Mouse (Mus musculus) C2C12 (cell line): ENCODE measurements around the gene Irx1. TPM values are rescaled to one million over a fixed set of nuclear protein-coding genes. Genes with fewer than 3 reads are reported as not detected.

Experiments used
- H3K27me3 ChIP-seq: one replicate; pipeline ENCODE4 v1.6.1; 2011; ENCODE audit not compliant: control insufficient read depth, insufficient read depth, insufficient read length
- H3K36me3 ChIP-seq: one replicate; pipeline ENCODE4 v1.6.1; 2011; ENCODE audit not compliant: control insufficient read depth, insufficient read depth
- H3K4me3 ChIP-seq: one replicate; pipeline ENCODE4 v1.5.1; 2011; ENCODE audit warnings: mild to moderate bottlenecking, control low read depth; ENCODE audit not compliant: poor library complexity, insufficient read depth, severe bottlenecking
- H3K79me2 ChIP-seq: one replicate; pipeline ENCODE4 v1.6.1; 2011; ENCODE audit not compliant: control insufficient read depth, insufficient read depth
- H3K79me3 ChIP-seq: one replicate; pipeline ENCODE4 v1.6.1; 2011; ENCODE audit warnings: low read depth, control low read depth
- H3ac ChIP-seq: one replicate; pipeline ENCODE3; 2011; ENCODE audit warnings: low read depth; ENCODE audit not compliant: control insufficient read depth, insufficient read length
- CEBPB ChIP-seq: IDR thresholded peaks from one replicate; pipeline ENCODE4 v1.6.1; 2011; ENCODE audit warnings: low read depth, mild to moderate bottlenecking, control low read depth, moderate library complexity
- CTCF ChIP-seq: IDR thresholded peaks from one replicate; pipeline ENCODE4 v1.5.1; 2011; ENCODE audit not compliant: control insufficient read depth, insufficient read depth, insufficient read length
- FOSL1 ChIP-seq: IDR thresholded peaks from one replicate; pipeline ENCODE4 v1.8.0; 2011; ENCODE audit warnings: mild to moderate bottlenecking, low read length; ENCODE audit not compliant: poor library complexity, insufficient read depth, severe bottlenecking
- MAX ChIP-seq: IDR thresholded peaks from one replicate; pipeline ENCODE4 v1.6.1; 2011; ENCODE audit warnings: mild to moderate bottlenecking, control low read depth
- MYOD1 ChIP-seq: IDR thresholded peaks from one replicate; pipeline ENCODE4 v1.6.1; 2011; ENCODE audit warnings: low read depth; ENCODE audit not compliant: control insufficient read depth, insufficient read length
- MYOG ChIP-seq: IDR thresholded peaks from one replicate; pipeline ENCODE4 v1.6.1; 2011; ENCODE audit not compliant: control insufficient read depth, insufficient read length; ENCODE audit errors: extremely low read depth
- USF1 ChIP-seq: IDR thresholded peaks from one replicate; pipeline ENCODE4 v1.6.1; 2011; ENCODE audit warnings: low read depth, mild to moderate bottlenecking, control low read depth, moderate library complexity
- long read RNA-seq, 2 experiments: library from polyadenylated mRNA; unstranded; transcript quantifications; one replicate each; pipeline ENCODE4 v2.0.0; 2019 to 2020
- polyA plus RNA-seq: library from polyadenylated mRNA; unstranded; fragments of >200 nt; fragmentation: generic; extraction: Trizol; gene quantifications from one replicate; pipeline ENCODE4 v1.2.1, GENCODE M21; 2012; ENCODE audit warnings: missing spikeins

Gene Irx1
- not detected for polyA plus RNA-seq
- long read RNA-seq, experiment 1, result 0 reads
- long read RNA-seq, experiment 2, result 0 reads

- H3K79me3 ChIP-seq, result no peaks in the 10 kb centered on the region
- no peak within 1 kb of the TSS for H3K4me3 ChIP-seq
- no peaks in the 10 kb centered on the region for H3K36me3 ChIP-seq
- no peaks in the 10 kb centered on the region for H3K79me2 ChIP-seq
- H3K27me3 ChIP-seq, result peaks cover 3% of the 10 kb centered on the region
- TF ChIP-seq MYOG, result no peak
- TF ChIP-seq USF1, result no peak
- no peak for TF ChIP-seq CTCF
- no peak for TF ChIP-seq MYOD1
- no peak for TF ChIP-seq FOSL1
- no peak for TF ChIP-seq CEBPB
- TF ChIP-seq MAX, result no peak
- H3ac ChIP-seq, result no peak within 1 kb of the TSS
These were observed at the start of gene Irx1 for GRCm38 (mm10) chr13:71963356-71964351. Gene Irx1 (minus strand): TSS chr13:71963723.

- Histone ChIP-seq H3K27me3 (no peaks in the 10 kb centered on the region), H3K36me3 (no peaks in the 10 kb centered on the region)
- no peak for TF ChIP-seq USF1
- no peak for TF ChIP-seq CTCF
- TF ChIP-seq CEBPB, result no peak
- TF ChIP-seq MYOG, result no peak
- TF ChIP-seq FOSL1, result no peak
- TF ChIP-seq MAX, result no peak
- TF ChIP-seq MYOD1, result no peak
These were observed 16.6 kb upstream of the Irx1 start for GRCm38 (mm10) chr13:71979932-71980655.

GRCm38 (mm10) chr13:71975753-71976152 is 12.2 kb upstream of the Irx1 start:
- Histone ChIP-seq H3K79me3 (no peaks in the 10 kb centered on the region), H3K4me3 (no peak overlapping the region), H3K27me3 (no peaks in the 10 kb centered on the region), H3ac (no peak overlapping the region), H3K36me3 (no peaks in the 10 kb centered on the region), H3K79me2 (no peaks in the 10 kb centered on the region)
- TF ChIP-seq USF1 (no peak), FOSL1 (no peak), CTCF (no peak), MAX (no peak), CEBPB (no peak), MYOD1 (no peak), MYOG (no peak)

More at GRCm38 (mm10) chr13:71979932-71980655, 16.6 kb upstream of the Irx1 start:
- no peak overlapping the region for H3K4me3 ChIP-seq
- no peak overlapping the region for H3ac ChIP-seq
- no peaks in the 10 kb centered on the region for H3K79me3 ChIP-seq
- no peaks in the 10 kb centered on the region for H3K79me2 ChIP-seq

GRCm38 (mm10) chr13:71968286-71968685 is 4.8 kb upstream of the Irx1 start:
- Histone ChIP-seq H3K36me3 (no peaks in the 10 kb centered on the region), H3K4me3 (no peak overlapping the region), H3ac (no peak overlapping the region), H3K79me2 (no peaks in the 10 kb centered on the region), H3K79me3 (no peaks in the 10 kb centered on the region), H3K27me3 (no peaks in the 10 kb centered on the region)
- no peak for TF ChIP-seq CEBPB
- no peak for TF ChIP-seq MYOD1
- no peak for TF ChIP-seq FOSL1
- TF ChIP-seq MAX, result no peak
- TF ChIP-seq USF1, result no peak
- TF ChIP-seq MYOG, result no peak
- TF ChIP-seq CTCF, result no peak
